Mouse (Mus musculus) erythroblast, adult 5-6 weeks (primary cell): ENCODE measurements around the gene Cenpc1. TPM values are rescaled to one million over a fixed set of nuclear protein-coding genes. Genes with fewer than 3 reads are reported as not detected.
A peak's percentile ranks its signal among the peaks of the same experiment; 100 is the strongest.

Experiments
- ATAC-seq: replicated peaks from 2 replicates; pipeline ENCODE4 v1.8.0; 2016; ENCODE audit warnings: moderate number of reproducible peaks, mild to moderate bottlenecking, moderate TSS enrichment, inconsistent platforms; ENCODE audit not compliant: poor library complexity, low FRiP score, severe bottlenecking
- total RNA-seq, 2 experiments: library from RNA; stranded (forward) in 1 of 2; stranded (reverse) in 1 of 2; fragments of 150-400 nt in 1 of 2; fragments of 200-764, 138-1000 nt in 1 of 2; gene quantifications; 2 replicates each; pipeline versions ENCODE4 v1.2.3 to v1.2.4; 2015 to 2017; ENCODE audit warnings: low replicate concordance in 2 of 2

Gene Cenpc1
- total RNA-seq (2015; ENCODE audit: low replicate concordance): 41.8 and 46.7 TPM in 2 replicates
- 33.7 and 40.4 TPM in 2 replicates for total RNA-seq (2017; ENCODE audit: low replicate concordance)

GRCm38 (mm10) chr5:86065101-86065875, at the start of gene Cenpc1:
TSS of gene Cenpc1 (minus strand) at chr5:86065583.
- peak; percentile 90 for ATAC-seq

- no peak for ATAC-seq
Observed at GRCm38 (mm10) chr5:86113997-86114396, 48.6 kb upstream of the Cenpc1 start.

GRCm38 (mm10) chr5:86113037-86113436, 47.7 kb upstream of the Cenpc1 start:
- no peak for ATAC-seq

- ATAC-seq: no peak
Observed at GRCm38 (mm10) chr5:86111074-86111473, 45.7 kb upstream of the Cenpc1 start.

GRCm38 (mm10) chr5:86106610-86107009, 41.2 kb upstream of the Cenpc1 start:
- no peak for ATAC-seq

- ATAC-seq: no peak
Observed at GRCm38 (mm10) chr5:86102176-86102575, 36.8 kb upstream of the Cenpc1 start.

GRCm38 (mm10) chr5:86100621-86101020, 35.2 kb upstream of the Cenpc1 start:
- no peak for ATAC-seq

- ATAC-seq: no peak
Observed at GRCm38 (mm10) chr5:86098988-86099387, 33.6 kb upstream of the Cenpc1 start.

GRCm38 (mm10) chr5:86094754-86095153, 29.4 kb upstream of the Cenpc1 start:
- no peak for ATAC-seq

- ATAC-seq: no peak
Observed at GRCm38 (mm10) chr5:86086751-86087150, 21.4 kb upstream of the Cenpc1 start.

- no peak for ATAC-seq
Observed at GRCm38 (mm10) chr5:86084979-86085378, 19.6 kb upstream of the Cenpc1 start.

GRCm38 (mm10) chr5:86083987-86084386, 18.6 kb upstream of the Cenpc1 start:
- no peak for ATAC-seq

- no peak for ATAC-seq
Observed at GRCm38 (mm10) chr5:86078720-86079334, 13.4 kb upstream of the Cenpc1 start.

- ATAC-seq: no peak
Observed at GRCm38 (mm10) chr5:86072756-86073386, 7.5 kb upstream of the Cenpc1 start.

- ATAC-seq: no peak
Observed at GRCm38 (mm10) chr5:86071538-86071937, 6.2 kb upstream of the Cenpc1 start, which contains the start of gene Stap1. TSS of gene Stap1 (plus strand) at chr5:86071746.

GRCm38 (mm10) chr5:86069121-86069520, 3.7 kb upstream of the Cenpc1 start:
- no peak for ATAC-seq

- ATAC-seq: no peak
Observed at GRCm38 (mm10) chr5:86068451-86068850, 3.1 kb upstream of the Cenpc1 start.

GRCm38 (mm10) chr5:86066551-86066929, 1.2 kb upstream of the Cenpc1 start:
- peak; percentile 74 for ATAC-seq

- ATAC-seq: peak; percentile 26
Observed at GRCm38 (mm10) chr5:86065876-86066550, 630 bp upstream of the Cenpc1 start.

GRCm38 (mm10) chr5:86063501-86063900, 1.9 kb downstream of the Cenpc1 start:
- ATAC-seq: no peak
